Mouse (Mus musculus): ENCODE results near the gene Kpna6.
"Not testable (repeated sequence)": the region's sequence is repeated elsewhere in the genome, so short reads cannot be mapped to it uniquely, and the experiment has no call there.

Gene Kpna6

GRCm38 (mm10) chr4:129672083-129672877 is at the start of gene Kpna6:
Kpna6 (minus strand) TSS chr4:129672767.
- DNase-seq (ENCODE audit: low spot score in 2 of 2) = peak; percentile 69 to 90

DNA sequence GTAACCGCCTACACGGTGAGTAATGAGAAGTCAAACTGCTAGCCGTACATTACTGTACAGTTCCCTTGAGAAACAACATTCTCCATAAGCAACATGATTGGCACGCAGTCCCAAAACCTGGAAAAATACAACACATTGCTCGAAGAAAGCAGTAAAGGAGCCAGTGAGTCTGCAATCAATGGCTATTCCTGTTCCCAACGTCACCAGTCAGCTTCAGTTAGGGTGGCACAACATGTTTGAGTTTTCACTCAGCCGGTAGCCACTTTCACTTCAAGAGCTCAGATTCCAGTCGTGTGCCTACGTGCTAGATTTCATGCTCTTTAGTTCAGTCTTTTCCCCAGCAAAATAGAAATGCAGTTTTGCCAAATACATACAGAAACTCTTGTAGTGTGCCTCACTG is 43.7 kb upstream of the Kpna6 start:
- peak in 1 of 2 experiments; percentile 42 for DNase-seq (ENCODE audit: low spot score in 2 of 2)

DNA sequence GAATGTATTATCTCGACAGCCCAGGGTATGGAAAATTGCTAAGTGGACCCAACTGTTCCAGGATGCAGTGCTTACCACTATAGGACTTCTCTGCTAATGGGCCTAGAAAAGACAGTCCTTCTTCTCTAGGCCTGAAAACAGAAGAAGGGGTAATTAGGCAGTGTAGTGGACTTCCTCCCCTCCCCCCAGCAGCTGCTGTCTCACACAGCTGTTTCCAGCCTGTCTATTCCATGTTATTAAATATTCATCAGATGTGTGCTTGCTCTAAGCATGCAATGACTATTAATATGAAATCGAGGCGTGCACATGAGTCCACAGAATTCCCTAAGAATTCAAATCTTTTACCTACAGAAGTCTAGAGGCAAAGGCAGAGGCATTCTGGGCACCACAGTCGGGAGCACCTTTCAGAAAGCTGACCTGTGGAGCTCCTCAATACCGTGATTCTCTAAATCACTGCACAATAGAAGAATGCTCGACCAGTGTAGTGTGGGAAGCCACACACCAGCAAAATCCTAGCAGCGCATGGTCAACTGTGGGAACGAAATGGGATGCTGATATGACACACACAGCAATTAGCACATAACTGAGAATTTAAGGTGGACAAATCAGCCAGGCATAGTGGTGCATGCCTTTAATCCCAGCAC is 37.0 kb upstream of the Kpna6 start:
- DNase-seq (ENCODE audit: low spot score in 2 of 2) = no peak

GRCm38 (mm10) chr4:129706750-129707149 is 34.2 kb upstream of the Kpna6 start:
- no peak for DNase-seq (ENCODE audit: low spot score in 2 of 2)

- peak; percentile 75 to 87 for DNase-seq (ENCODE audit: low spot score in 2 of 2)
Measured at GRCm38 (mm10) chr4:129702454-129702853, 29.9 kb upstream of the Kpna6 start.

- peak in 1 of 2 experiments; percentile 94 for DNase-seq (ENCODE audit: low spot score in 2 of 2)
Measured at GRCm38 (mm10) chr4:129701503-129702377, 29.2 kb upstream of the Kpna6 start.

DNA sequence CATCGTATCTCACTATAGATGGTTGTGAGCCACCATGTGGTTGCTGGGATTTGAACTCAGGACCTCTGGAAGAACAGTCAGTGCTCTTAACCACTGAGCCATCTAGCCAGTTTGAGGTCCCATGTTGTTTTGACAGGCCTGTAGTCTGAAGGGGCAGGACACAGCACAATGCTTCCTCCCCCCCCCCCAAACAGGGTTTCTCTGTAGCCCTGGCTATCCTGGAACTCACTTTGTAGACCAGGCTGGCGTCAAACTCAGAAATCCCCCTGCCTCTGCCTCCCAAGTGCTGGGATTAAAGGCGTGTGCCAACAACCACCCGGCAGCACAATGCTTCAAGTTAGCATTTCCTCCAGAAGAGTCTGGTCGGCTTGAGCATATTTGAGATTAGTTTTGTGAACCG is 28.1 kb upstream of the Kpna6 start:
- DNase-seq (ENCODE audit: low spot score in 2 of 2) = not testable (repeated sequence)

- DNase-seq (ENCODE audit: low spot score in 2 of 2) = no peak
Measured at GRCm38 (mm10) chr4:129700216-129700615, 27.6 kb upstream of the Kpna6 start.

GRCm38 (mm10) chr4:129697191-129697590 is 24.6 kb upstream of the Kpna6 start:
- DNase-seq (ENCODE audit: low spot score in 2 of 2) = no peak

- peak; percentile 73 to 90 for DNase-seq (ENCODE audit: low spot score in 2 of 2)
Measured at GRCm38 (mm10) chr4:129696158-129696985, 23.8 kb upstream of the Kpna6 start, which contains the start of gene Tmem39b. Tmem39b (minus strand) TSS chr4:129696838.

DNA sequence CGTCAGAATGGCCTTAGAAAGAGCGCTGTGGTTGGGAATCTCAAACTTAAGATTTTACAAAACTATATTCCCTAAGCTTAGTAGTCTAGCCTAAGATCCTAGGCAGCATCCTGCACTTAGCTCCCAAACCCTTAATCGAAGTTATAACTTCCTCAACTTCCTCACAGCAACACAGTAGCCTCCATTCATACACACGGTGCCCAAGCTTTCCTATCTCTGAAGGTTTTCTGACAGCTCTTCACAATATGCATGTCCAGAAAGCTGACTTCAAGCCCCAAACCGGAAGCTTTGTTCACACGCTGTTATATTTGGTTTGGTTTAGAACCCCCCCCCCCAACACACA is 23.2 kb upstream of the Kpna6 start:
- DNase-seq (ENCODE audit: low spot score in 2 of 2) = no peak

DNA sequence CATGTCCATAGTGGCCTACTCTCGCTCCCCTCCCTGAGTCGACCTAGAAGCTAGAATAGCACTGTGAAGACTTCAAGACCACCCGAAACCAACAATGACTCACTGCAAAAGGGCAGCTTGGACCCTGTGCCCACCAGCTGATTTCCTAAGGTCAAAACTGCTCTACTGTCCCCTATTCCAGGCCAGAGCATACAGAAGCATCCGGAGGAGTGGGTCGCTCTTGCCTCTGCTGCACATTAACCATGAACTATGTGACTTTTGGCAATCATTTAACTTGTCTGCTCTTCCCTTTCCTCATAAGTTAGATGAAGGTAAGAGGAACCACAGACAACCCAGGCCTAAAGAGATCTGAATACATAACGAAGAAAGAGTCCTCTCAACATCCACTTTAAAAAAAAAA is 12.0 kb upstream of the Kpna6 start:
- no peak for DNase-seq (ENCODE audit: low spot score in 2 of 2)

DNA sequence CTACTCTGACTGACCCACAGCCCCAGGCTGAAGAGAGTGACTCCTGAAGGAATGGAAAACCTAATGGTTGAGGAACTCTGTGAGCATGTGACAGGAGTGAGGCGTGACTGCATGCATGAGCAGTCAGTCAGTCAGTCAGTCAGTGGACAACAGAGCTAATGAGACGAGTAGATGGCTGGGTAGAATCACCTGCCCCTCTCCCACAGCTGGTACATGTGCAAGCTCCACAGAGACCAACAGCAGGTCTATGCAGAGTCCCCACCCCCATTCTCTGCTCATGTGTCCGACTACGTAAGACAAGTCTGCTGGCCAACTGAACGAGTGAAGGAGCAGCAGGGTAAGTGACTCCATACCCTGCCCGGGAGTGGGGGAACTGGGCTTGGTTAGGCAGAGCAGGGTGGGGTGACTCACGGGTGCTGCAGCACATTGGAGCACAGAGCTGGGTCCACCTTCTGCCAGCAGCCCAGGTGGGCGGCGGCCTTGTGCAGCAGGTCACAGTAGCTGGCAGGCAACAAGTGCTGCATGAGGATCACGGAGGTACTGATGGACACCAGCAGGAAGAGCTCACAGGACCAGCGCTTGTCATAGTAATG is 11.4 kb upstream of the Kpna6 start:
- DNase-seq (ENCODE audit: low spot score in 2 of 2) = no peak

GRCm38 (mm10) chr4:129681837-129682236 is 9.3 kb upstream of the Kpna6 start:
- no peak for DNase-seq (ENCODE audit: low spot score in 2 of 2)

DNA sequence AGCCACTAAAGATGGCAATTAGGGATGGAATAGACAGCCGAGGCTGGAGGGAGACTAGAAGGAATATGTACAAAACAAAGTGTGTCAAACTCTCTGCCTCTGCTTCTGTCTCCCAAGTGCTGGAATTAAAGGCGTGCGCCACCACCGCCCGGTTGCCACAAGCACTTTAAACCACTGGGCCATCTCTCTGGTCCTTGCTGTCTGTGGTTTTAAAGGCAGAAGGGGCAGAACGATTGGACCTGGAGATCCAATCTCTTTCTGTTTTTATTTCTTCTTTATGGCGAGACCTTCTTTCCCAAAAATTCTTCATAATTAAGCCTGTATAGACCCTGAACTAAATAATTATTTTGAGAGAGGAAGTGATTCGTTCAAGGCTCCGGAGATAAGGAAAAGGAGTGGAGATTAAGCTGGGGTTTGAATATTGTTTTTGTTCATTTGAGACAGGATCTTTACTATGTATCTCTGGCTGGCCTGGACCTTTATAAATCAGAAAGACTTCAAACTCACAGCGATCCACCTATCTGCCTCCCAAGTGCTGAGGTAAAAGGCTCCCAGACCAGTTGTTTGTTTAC is 397 bp upstream of the Kpna6 start:
- no peak for DNase-seq (ENCODE audit: low spot score in 2 of 2)

- DNase-seq (ENCODE audit: low spot score in 2 of 2) = peak in 1 of 2 experiments; percentile 38
Measured at GRCm38 (mm10) chr4:129671491-129672082, 980 bp downstream of the Kpna6 start.

- DNase-seq (ENCODE audit: low spot score in 2 of 2) = no peak
Measured at GRCm38 (mm10) chr4:129662255-129662813, 10.2 kb downstream of the Kpna6 start.

- DNase-seq (ENCODE audit: low spot score in 2 of 2) = peak in 1 of 2 experiments; percentile 48
Measured at GRCm38 (mm10) chr4:129661584-129661983, 11.0 kb downstream of the Kpna6 start.

DNA sequence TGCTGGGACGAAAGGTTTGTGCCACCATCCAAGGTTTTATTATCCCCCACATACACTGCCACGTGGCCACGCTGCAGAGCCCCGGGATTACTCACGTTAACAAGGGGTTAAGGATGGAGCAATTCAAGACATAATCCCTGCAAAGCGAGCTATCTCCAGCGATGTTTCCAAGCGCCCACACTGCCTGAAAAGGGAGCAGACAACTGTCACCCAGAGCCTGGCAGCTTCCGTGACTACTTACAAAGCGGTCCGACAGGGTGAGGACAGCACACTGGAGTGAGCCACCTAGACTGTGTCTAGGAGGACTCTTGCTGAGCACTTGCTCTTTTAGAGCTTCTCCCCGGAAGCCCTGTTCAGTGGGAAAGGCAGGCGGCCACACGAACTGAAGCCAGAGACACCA is 17.8 kb downstream of the Kpna6 start:
- no peak for DNase-seq (ENCODE audit: low spot score in 2 of 2)

DNA sequence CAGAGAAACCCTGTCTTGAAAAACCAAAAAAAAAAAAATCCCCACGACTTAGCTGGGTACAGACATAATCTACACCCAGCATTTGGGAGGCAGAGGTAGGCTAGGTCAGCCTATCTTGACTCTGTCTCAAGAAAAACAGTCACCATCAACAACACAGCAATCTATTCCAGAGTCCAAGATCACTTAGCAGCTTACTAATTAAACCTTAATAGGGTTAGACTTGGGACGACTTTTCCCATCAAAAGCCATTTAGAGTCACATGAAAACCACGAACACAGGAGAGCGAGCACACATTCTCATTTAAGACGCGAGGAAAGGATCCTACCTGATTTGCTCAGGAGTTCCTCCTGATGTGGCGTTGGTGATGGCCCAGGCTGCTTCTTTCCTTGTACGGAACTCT is 22.2 kb downstream of the Kpna6 start:
- no peak for DNase-seq (ENCODE audit: low spot score in 2 of 2)

All from left cerebral cortex, adult 9 months (tissue).